Mouse (Mus musculus) common myeloid progenitor, adult 5-6 weeks (primary cell): ENCODE measurements at regions not wholly inside any gene's neighbourhood (a gene's known extent, or its start where the extent isn't known, plus 50 kb on each side); places are given as distances from the start of the nearest gene placed in this dataset.

Source experiments
- ATAC-seq: replicated peaks from 2 replicates; pipeline ENCODE4 v1.8.0; 2016; ENCODE audit warnings: low read depth, mild to moderate bottlenecking, moderate TSS enrichment, inconsistent platforms; ENCODE audit not compliant: poor library complexity, severe bottlenecking

- ATAC-seq = no peak
Observed at GRCm38 (mm10) chr11:111409266-111409665, 343.3 kb downstream of the Kcnj2 start.

- ATAC-seq = no peak
Observed at GRCm38 (mm10) chr11:111424871-111425270, 358.9 kb downstream of the Kcnj2 start.

GRCm38 (mm10) chr11:111426715-111427114, 360.8 kb downstream of the Kcnj2 start:
- no peak for ATAC-seq

GRCm38 (mm10) chr11:111442257-111442656, 376.3 kb downstream of the Kcnj2 start:
- ATAC-seq = peak; percentile 71

GRCm38 (mm10) chr11:111443381-111443780, 377.4 kb downstream of the Kcnj2 start:
- no peak for ATAC-seq

- ATAC-seq = peak; percentile 46
Observed at GRCm38 (mm10) chr11:111444791-111445190, 378.8 kb downstream of the Kcnj2 start.

- ATAC-seq = peak; percentile 73
Observed at GRCm38 (mm10) chr11:111445764-111446163, 379.8 kb downstream of the Kcnj2 start.

- ATAC-seq = no peak
Observed at GRCm38 (mm10) chr11:111450811-111451494, 385.0 kb downstream of the Kcnj2 start.

GRCm38 (mm10) chr11:111460046-111460445, 394.1 kb downstream of the Kcnj2 start:
- no peak for ATAC-seq

GRCm38 (mm10) chr11:111484981-111485380, 419.0 kb downstream of the Kcnj2 start:
- no peak for ATAC-seq

- ATAC-seq = no peak
Observed at GRCm38 (mm10) chr11:111512471-111512870, 446.5 kb downstream of the Kcnj2 start.

- ATAC-seq = no peak
Observed at GRCm38 (mm10) chr11:111522716-111523115, 456.8 kb downstream of the Kcnj2 start.

GRCm38 (mm10) chr11:111523465-111523864, 457.5 kb downstream of the Kcnj2 start:
- peak; percentile 82 for ATAC-seq

- ATAC-seq = 0 out of 2 replicates have a peak, but pooled peaks have one; percentile 22
Observed at GRCm38 (mm10) chr11:111526010-111526742, 460.2 kb downstream of the Kcnj2 start.

- ATAC-seq = no peak
Observed at GRCm38 (mm10) chr11:111529591-111529990, 463.6 kb downstream of the Kcnj2 start.

GRCm38 (mm10) chr11:111530912-111531311, 464.9 kb downstream of the Kcnj2 start:
- no peak for ATAC-seq

- ATAC-seq = peak; percentile 50; the same call in 1 of the 2 replicates
Observed at GRCm38 (mm10) chr11:111532457-111532856, 466.5 kb downstream of the Kcnj2 start.

- peak; percentile 81 for ATAC-seq
Observed at GRCm38 (mm10) chr11:111536040-111536836, 470.3 kb downstream of the Kcnj2 start.

GRCm38 (mm10) chr11:111537654-111538053, 471.7 kb downstream of the Kcnj2 start:
- peak; percentile 80 for ATAC-seq

GRCm38 (mm10) chr11:111539960-111540359, 474.0 kb downstream of the Kcnj2 start:
- no peak for ATAC-seq

- no peak for ATAC-seq
Observed at GRCm38 (mm10) chr11:111545291-111545690, 479.3 kb downstream of the Kcnj2 start.
